Mouse (Mus musculus) heart, adult 18-20 months (tissue): ENCODE measurements around the gene Wbp4. TPM values are rescaled to one million over a fixed set of nuclear protein-coding genes. Genes with fewer than 3 reads are reported as not detected.
A peak's percentile ranks its signal among the peaks of the same experiment; 100 is the strongest.
"Not testable (repeated sequence)": the region's sequence is repeated elsewhere in the genome, so short reads cannot be mapped to it uniquely, and the experiment has no call there.

ENCODE experiments used
- DNase-seq, 2 experiments: peaks; one replicate each; pipeline ENCODE4 v3.0.0; 2021 to 2022; ENCODE audit warnings: mixed read lengths in 1 of 2
- long read RNA-seq, 2 experiments: library from polyadenylated mRNA; stranded (forward); transcript quantifications; one replicate each; pipeline ENCODE4 v2.0.0; 2021
- total RNA-seq, 2 experiments: library from RNA; stranded (reverse); gene quantifications; 2 replicates each; pipeline ENCODE4 v1.2.3; 2021

Gene Wbp4
- total RNA-seq, result 10 to 100 TPM; 20.5 to 21.7 TPM
- long read RNA-seq, experiment 1, transcript Wbp4-201 (10 exons, 3,704 nt), result major isoform, 36 of 44 reads
- long read RNA-seq, experiment 1, partial matches to known transcripts, result 4 of 44 reads
- long read RNA-seq, experiment 1, other reads (novel, unspliced or antisense), result 4 of 44 reads
- long read RNA-seq, experiment 2, transcript Wbp4-201 (10 exons, 3,704 nt), result major isoform, 11 of 16 reads
- long read RNA-seq, experiment 2, partial matches to known transcripts, result 1 of 16 reads
- long read RNA-seq, experiment 2, other reads (novel, unspliced or antisense), result 4 of 16 reads

DNA sequence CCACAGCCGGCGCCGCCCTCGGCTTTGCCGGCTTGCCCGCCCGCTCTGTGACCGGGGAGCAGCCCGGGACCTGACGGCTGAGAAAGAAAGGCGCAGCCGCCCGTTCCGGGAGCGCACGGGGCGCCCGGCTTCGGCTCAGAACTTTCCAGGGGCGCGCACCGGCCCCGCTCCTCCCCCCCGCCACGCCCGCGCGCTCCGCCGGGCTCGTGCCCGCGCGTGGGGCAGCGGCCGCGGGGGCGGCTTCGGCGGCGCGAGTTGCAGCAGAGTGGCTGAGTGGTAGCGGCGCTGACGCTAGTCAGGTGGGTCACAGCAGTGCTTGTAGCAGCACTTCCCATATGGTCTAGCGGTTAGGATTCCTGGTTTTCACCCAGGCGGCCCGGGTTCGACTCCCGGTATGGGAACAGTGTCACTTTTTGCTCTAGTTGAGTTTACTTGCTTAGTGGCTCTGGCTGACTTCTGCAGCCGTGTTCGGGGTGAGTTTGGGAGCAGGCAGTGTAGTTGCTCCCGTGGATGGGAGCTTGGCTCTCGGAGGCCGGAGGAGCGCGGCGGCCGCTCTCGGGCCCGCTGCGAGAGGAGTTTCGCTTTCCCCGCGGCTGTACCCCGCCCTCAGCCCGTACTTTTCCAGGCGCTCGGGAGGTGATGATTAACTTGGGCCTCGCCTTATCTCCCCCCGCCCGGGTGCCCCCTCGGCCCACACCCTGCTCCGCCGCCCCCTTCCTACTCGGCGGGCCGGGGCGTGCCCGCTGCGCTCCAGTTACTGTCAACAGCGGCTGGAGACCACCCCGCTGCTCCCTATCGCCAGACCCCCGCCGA, at the start of gene Wbp4:
Wbp4 (minus strand) TSS at position 182 of the 813 bp plus-strand sequence.
- DNase-seq, result peak; percentile 93 to 95

DNA sequence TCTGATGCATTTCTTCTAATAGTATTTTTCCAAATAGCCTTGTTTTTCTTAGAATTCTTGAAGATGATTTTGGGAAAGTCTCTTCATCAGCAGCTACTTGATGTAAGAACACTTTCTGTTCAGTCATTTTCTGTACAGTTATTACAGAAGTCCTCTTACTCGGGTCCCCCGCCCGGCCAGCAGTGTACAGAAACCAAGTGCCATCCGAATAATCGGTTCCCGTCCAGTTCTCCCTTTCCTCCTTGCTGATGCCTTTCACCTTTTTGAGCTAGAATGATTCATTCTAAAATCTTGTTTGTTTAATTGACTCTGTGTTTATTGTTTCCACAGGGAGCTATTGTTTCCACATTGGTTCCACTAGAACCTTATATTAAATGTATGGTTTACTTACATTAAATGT, 49.4 kb upstream of the Wbp4 start:
- DNase-seq, result no peak

DNA sequence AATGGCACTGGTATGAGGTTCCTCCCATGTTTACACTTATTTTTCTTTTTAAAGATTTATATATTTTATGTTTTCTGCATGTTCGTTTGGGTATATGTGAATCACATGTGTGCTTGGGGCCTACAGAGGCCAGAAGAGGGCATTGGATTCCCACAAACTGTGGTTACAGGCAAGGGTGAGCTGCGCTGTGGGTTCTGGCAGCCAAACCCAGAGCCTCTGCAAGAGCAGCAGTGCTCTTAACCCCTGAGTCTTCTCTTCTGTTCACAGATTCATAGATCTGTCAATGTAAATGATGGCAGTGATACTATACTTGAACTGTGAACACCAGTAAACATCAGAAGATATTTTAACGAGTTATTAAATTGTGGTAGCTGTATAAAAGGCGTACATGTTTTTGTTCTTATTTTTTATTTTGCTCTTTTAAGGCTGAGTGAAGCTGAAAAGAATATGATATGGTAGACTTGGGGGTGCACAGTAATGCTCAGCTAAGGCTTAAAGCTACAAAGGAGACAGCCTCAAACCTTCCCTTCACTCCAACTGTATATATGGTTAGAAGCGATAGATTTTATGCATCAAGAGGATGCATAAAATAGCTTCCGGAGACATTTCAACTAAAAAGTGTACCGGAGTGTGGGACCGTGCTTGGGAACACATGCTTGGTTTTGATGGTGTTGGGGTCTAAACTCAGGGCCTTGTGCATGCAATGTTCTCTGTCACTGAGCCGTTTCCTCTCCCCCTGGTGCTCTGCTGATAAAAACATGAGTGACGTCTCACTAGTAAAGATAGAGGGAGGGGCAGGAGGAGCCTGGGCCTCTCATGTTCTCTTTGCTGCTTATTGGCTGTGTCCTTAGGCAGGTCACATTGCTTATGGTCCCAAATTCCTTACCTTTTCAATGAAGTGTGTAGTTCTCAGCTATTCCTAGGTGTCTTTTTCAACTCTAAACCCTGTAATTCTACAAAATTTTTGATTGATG, 48.5 kb upstream of the Wbp4 start:
- DNase-seq, result no peak

DNA sequence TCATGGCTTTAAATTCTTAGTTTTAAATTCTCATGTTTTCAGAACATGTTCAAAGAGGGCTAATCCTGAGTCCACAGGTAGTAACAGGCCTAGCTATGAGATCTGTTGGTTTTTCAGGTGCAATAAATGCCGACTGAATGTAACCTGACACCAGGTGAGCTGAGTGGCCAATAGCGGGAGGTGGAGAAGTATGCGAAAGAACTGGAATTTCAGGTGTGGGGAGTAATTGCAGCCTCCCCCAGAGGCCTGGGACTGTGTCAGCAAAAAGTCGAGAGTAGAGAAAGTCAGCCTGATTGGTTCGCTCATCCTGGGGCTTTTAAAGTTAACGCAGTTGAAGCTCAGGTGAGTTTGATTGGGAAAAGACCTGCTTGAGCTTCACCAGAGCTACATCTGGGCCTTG, 46.4 kb upstream of the Wbp4 start:
- no peak for DNase-seq

DNA sequence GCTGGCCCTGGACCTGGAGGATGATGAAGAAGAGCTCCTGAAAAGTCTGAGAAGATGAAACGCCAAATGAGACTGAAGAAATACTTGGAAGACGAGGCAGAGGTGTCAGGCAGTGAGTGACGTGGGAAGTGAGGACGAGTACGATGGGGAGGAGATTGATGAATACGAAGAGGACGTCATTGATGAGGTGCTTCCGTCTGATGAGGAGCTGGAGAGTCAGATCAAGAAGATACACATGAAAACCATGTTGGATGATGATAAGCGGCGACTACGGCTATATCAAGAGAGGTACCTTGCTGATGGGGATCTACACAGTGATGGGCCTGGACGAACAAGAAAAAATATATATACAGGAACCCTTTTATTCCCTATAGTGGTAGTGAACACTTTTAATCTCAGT, 44.8 kb upstream of the Wbp4 start:
- DNase-seq, result not testable (repeated sequence)

DNA sequence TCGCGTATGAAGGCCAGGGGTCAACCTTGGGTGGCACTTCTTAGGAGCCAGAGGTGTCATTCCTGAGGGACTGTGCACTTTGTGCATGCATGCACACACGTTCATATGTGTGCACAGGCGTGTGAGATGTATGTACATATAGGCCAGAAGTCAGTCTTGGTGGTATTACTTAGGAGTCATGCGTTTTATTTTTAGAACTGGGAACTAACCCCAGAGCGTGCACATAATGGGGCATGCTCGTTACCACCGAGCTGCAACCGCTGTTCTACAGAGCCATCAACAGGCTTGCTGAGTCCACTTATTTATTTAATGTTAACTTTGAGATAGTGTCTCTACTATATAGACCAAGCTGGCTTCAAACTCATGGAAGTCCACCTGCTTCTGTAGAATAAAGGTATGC, 41.1 kb upstream of the Wbp4 start:
- peak in 1 of 2 experiments; percentile 52 for DNase-seq

DNA sequence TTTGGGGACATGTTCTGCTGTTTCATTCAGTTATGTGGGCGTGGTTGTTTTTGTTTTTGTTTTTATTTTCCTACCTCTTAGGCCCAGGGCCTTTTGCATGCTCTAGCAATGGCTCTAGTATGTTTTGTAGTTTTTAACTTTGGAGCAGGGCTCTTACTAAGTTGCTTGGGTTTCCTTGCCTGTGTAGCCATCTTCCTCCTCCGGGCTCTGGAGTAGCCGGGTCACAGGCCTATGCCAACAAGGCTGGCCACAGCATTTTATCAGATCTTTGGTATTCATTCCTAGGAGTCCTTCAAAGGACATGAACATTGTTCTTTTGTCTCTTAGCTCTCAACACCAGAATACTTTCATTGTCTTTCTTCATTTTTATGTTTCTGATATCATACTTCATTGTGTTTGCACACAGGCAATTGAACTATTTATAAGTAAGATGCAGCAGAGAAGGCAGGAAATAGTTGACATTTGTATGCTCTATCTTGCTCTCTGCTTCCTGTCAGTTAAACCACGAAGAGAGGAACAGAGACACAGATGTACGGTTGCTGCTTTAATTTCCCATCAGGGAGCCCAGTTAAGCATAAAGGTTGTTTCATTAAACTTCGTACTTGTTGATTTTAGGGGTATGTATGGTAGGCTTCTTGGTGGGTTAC, 40.3 kb upstream of the Wbp4 start:
- DNase-seq, result peak in 1 of 2 experiments; percentile 25

DNA sequence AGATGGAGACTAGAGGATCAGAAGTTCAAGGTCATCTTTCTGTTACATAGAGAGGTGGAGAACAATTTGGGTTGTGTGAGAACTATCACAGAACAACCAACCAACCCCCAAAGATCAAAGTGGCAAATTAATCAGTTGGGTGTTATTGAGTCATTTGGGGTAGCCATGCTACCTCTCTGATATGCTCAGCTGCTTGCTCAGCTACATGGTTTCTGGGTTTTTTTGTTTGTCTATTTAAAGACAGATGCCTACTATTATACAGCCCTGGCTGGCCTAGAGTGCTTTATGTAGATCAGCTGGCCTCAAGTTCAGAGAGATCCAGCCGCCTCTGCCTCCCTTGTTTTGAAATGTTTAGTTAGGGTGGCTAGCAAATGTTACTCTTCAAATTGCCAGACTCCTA, 39.7 kb upstream of the Wbp4 start:
- DNase-seq, result no peak

DNA sequence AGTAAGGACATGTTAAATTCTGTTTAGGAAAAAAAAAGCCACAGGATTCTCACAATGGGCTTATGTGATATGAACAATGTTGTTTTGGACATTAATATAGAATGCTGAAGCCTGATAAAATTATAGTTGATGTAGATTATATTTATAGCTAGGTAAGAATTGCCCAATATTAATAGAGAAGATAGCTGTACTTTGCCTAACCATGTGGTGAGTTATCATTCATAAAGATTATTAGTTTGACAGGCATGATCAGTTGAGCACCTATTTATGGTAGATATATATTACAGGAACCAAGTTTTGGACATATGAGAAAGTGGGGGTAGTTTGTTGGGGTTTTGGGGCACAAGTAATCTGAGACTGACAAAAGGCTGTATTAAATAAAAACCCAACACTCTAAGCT, 39.3 kb upstream of the Wbp4 start:
- DNase-seq, result no peak

DNA sequence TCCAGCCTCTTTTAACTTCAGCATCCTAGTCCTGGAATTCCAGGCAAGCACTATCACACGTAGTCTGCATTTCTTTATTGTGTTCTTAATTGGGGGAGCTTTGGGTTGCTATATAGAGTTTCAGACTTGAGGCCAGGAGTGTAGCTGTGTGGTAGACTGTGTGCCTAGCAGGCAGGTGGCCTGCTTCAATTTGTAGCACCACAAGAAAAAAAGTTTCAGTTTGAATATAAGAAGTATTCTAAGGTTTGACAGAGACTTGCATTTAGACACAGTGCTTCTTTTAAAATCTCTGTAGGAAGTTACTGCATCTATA, 38.3 kb upstream of the Wbp4 start:
- no peak for DNase-seq

DNA sequence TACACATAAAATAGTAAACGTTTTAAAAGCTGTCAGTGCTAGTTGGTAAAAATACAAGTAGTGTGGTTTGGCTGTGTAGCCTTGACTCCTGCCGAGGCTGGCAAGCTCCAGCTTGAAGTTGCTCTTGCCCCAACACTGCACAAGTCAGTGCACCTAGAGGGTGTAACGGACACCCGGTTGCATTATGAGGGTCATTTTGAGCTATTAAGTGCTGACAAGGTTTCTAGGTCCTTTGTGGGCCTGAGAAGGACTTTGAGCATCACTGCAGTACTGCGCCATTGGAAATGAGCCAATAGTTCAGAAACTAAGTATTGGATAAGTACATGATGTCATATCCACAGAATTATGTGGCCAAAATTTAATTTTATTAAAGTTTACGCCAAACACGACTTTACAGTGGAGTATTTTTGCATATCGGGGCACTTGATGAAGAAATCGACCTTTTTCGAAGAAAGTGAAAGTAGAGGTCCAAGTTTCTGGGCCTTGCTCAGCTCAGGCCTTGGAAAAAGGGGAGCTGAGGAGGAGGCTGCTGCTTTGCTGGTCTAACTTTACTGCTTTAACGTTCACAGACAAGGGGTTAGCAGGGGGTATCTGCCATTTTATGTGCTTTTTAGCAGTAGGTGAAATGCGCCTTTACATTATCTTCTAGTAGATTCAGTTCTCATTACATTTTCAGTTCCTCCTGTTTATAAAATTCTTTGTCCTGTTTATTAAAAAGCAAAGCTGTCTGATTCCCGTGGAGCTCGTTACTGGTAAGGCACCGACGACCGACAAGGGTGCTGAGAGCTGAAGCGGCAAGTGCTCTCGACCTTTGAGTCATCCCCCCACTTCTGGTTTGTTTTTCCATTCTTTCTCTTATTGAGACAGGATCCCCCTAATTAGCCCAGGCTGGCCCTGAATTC, 37.7 kb upstream of the Wbp4 start:
- peak; percentile 25 to 67 for DNase-seq

DNA sequence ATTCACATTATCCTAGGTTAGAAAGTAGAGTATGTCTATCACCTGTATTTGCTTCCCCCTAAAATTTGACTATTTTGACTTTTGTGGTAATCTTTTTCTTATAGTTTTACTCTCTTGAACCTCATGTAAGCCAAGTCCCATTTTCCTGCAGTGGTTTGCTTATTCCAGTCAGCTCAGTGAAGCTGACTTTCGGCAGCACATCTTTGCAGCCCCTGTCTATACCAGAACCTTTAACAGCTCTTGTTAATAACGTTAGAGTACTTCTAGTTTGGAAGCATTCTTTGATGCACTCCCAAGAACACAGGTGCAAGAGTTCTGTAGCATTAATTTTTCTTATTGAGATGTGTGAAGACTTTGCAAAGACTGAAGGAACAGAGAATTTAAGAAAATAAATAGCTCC, 36.8 kb upstream of the Wbp4 start:
- DNase-seq, result no peak

DNA sequence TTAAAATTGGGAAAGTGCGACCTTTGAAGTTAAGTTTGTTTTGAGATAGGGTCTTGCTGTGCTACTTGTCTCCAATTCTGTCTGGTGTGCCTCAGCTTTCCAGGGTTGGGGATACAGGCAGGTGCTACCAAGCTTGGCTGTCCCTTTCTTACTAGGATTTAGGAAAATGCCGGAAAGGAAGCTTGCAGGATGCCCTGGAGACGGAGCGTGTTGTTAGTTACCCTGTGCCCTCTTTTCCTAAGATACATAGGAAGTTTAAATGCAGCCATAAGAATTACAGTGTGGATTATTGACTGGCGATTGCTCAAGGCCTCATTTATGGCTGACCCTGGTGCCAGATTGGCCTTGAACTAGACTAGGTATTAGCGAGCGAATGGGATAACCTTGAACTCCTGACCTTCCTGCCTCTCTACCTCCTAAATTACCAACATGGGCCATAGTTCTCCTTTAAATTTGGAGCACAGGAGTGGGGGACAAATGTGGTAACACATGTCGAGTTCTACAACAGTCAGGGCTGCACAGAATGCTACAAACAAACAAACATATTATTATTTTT, 35.9 kb upstream of the Wbp4 start:
- no peak for DNase-seq

DNA sequence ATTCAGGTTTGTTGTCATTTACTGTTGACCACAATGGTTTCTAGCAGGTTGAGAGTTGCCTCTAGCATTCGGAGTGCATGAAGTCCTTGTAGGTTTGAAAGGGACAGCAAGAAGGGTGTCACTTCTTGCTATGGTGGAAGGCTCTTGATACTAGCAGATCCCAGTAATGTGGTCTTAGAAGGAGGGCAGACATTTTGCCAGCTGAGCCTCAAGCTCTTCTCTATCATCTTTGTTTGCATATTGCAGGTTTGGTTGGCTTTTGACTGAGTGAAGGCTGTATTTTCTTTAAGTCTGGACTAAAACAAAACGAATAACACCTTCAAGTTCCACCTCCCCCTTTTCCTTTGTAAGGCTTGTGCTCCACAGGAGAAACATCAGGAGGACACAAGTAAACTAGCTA, 35.4 kb upstream of the Wbp4 start:
- no peak for DNase-seq

DNA sequence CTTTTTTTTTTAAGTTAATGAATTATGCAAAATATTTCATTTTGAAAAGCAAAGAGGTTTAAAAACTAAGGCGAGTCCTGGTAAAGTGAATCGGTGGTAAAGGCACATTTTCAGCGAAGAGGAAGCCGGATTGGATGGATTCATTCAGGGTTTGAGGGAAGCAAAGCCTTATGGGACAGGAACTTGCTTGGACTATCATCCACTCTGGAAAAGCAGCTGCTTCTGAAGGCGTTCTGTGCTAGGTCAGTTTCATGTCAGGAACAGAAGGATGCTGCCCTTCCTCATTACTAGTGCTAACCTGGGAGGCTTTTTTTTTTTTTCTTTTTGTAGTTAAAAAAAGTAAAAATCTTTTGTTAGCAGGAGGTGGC, 34.9 kb upstream of the Wbp4 start:
- DNase-seq, result peak in 1 of 2 experiments; percentile 34

DNA sequence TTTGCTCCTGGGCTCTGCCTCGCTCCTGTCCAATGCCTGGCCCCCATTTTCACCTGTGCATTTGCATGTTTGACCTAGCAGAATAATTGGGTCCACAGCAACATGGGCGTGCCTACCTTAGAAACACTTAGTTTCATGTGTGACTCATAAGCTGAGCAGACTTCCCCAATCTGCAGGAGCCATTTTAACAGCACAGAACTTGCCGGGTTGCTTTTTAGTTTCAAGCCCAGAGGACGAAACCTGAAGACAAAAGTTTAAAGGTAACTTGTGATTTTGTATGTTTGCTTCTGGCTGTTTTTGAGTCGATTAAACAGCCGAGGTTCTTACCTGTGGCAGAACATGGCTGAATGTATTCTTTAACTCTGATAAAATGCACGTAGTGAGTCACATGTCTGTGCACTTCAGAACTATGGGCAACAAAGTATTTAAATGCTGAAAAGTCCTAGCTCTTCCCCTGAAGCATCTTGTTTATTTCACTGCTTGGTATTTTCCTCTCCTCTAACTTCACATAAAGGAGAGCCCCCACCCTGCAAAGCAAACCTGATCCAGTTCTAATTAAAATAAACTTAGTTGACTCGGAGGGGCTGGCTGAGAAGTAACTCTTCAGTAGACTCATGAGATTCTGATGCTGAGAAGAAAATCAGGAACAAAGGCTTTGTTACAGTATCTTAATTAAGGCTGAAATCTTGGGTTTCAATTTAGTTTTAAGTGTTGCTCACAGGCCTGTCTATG, 34.4 kb upstream of the Wbp4 start:
- peak in 1 of 2 experiments; percentile 52 for DNase-seq

DNA sequence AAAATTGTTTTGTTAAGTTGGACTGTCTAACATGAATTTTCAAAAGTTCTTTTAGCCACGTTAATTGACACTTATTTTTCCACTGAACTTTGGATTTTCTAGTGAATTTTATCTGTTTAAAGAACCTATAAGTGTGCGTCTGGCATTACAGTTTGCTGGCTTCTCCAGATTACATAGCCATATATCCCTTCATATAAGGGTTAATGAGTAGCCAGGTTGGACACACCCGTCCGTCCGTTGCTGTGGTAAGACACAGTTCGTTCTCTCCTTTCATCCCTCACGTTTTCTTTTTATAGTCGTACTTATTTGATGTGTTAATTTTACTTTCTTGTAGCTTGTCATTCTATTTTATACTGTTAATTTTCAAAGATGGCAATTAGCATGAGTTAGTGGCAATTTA, 33.8 kb upstream of the Wbp4 start:
- DNase-seq, result no peak

DNA sequence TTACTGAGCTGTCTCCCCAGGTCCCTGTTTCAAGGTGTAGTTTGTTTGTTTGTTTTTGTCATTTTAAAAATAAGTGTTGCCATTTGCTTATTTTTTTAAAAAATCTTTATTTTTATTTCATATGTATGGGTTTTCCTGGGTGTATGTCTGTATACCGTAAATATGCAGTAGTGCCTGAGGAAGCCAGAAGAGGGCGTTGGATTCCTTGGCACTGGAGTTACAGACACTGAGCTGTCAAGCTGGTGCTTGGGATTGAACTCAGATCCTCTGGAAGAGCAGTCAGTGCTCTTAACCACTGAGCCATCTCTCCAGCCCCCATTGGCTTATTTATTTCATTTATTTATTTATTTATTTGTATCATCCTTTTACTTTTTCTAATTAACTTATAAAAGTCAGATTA, 32.6 kb upstream of the Wbp4 start:
- no peak for DNase-seq

DNA sequence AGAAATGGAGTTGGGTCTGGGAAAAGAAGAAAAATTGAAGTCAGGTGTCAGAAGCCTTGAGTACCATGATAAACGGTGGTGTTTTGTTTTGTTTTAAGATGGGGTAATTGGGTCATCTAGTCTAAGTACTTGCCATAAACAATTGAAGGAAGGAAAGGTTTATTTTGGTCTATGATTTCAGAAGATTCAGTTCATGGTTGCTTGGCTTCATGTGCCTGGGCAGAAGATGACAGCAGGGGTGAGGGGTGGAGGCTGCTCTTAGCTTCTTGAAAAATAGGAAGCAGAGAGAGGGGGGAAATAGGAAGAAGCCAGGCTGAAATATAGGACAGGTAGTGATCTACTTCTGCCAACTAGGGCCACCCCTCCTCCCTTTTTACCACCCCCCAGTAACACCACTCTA, 30.2 kb upstream of the Wbp4 start:
- peak in 1 of 2 experiments; percentile 42 for DNase-seq

DNA sequence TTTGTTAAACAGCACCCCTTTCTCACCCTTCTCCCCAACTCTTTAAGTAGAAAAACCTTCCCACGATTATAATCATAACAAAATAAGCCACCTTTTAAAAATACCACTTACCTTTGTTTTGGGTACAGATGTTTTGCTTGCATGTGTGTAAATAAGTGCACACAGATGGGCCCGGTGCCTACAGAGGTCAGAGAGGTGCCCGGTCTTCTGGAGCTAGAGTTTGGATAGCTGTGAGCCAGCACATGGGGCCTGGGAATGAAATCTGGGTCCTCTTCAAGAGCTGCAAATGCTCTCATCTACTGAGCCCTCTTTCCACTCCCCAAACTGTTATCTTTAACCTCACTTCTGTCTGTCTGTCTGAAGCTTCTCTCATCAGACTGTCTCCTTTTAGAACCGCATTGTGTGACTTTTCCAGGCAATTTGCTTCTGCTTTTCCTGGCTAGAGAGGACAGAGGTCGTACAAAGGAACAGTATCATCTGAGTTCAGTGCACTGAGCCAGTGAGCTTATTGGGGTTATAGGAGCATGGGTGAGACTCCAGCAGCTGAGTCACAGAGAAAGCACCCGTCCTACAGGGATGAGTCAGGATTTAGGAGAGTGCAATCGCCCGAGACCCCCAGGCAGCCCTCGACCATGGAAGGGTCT, 27.5 kb upstream of the Wbp4 start:
- DNase-seq, result peak in 1 of 2 experiments; percentile 20
